Mouse (Mus musculus): ENCODE measurements around the gene Cyp1a2. TPM values are rescaled to one million over a fixed set of nuclear protein-coding genes. Genes with fewer than 3 reads are reported as not detected.

The Cyp1a2 gene
- polyA plus RNA-seq, 1 experiment from 2014 or later: not detected

Other genes with a start within 250 kb of the Cyp1a2 start
- 19.4 and 20.2 TPM in 2 replicates for gene Ppcdc, start 243.6 kb downstream of the Cyp1a2 start, polyA plus RNA-seq (2016; fragmentation: Nextera tagmentation; extraction: Ambion mirVana)
- 11.8 and 12.3 TPM in 2 replicates for gene Scamp5, start 215.6 kb downstream of the Cyp1a2 start, polyA plus RNA-seq (2016; fragmentation: Nextera tagmentation; extraction: Ambion mirVana)
- gene Rpp25, start 179.7 kb downstream of the Cyp1a2 start, polyA plus RNA-seq (2016; fragmentation: Nextera tagmentation; extraction: Ambion mirVana): 12.9 and 14.2 TPM in 2 replicates
- 1,377 and 1,385 TPM in 2 replicates for gene Cox5a, start 162.4 kb downstream of the Cyp1a2 start, polyA plus RNA-seq (2016; fragmentation: Nextera tagmentation; extraction: Ambion mirVana)
- gene Fam219b, start 146.2 kb downstream of the Cyp1a2 start, polyA plus RNA-seq (2016; fragmentation: Nextera tagmentation; extraction: Ambion mirVana): 12.8 TPM in 2 replicates
- gene Mpi, start 130.9 kb downstream of the Cyp1a2 start, polyA plus RNA-seq (2016; fragmentation: Nextera tagmentation; extraction: Ambion mirVana): 75.6 and 82.6 TPM in 2 replicates
- 52.5 and 55.6 TPM in 2 replicates for gene Scamp2, start 122.8 kb downstream of the Cyp1a2 start, polyA plus RNA-seq (2016; fragmentation: Nextera tagmentation; extraction: Ambion mirVana)
- 18.1 and 19.5 TPM in 2 replicates for gene Ulk3, start 94.3 kb downstream of the Cyp1a2 start, polyA plus RNA-seq (2016; fragmentation: Nextera tagmentation; extraction: Ambion mirVana)
- gene Cplx3, start 77.4 kb downstream of the Cyp1a2 start, polyA plus RNA-seq (2016; fragmentation: Nextera tagmentation; extraction: Ambion mirVana): not detected in 2 replicates
- gene Lman1l, start 62.9 kb downstream of the Cyp1a2 start, polyA plus RNA-seq (2016; fragmentation: Nextera tagmentation; extraction: Ambion mirVana): not detected in 2 replicates
- 16.4 TPM in 2 replicates for gene Csk, start 30.1 kb downstream of the Cyp1a2 start, polyA plus RNA-seq (2016; fragmentation: Nextera tagmentation; extraction: Ambion mirVana)
- not detected in 2 replicates for gene Cyp1a1, start 4.2 kb upstream of the Cyp1a2 start, polyA plus RNA-seq (2016; fragmentation: Nextera tagmentation; extraction: Ambion mirVana)
- gene Edc3, start 24.8 kb upstream of the Cyp1a2 start, polyA plus RNA-seq (2016; fragmentation: Nextera tagmentation; extraction: Ambion mirVana): 21.2 and 21.3 TPM in 2 replicates
- 67.0 and 68.1 TPM in 2 replicates for gene Clk3, start 82.2 kb upstream of the Cyp1a2 start, polyA plus RNA-seq (2016; fragmentation: Nextera tagmentation; extraction: Ambion mirVana)
- 27.0 and 29.8 TPM in 2 replicates for gene Arid3b, start 153.1 kb upstream of the Cyp1a2 start, polyA plus RNA-seq (2016; fragmentation: Nextera tagmentation; extraction: Ambion mirVana)
- 103 and 104 TPM in 2 replicates for gene Ubl7, start 227.3 kb upstream of the Cyp1a2 start, polyA plus RNA-seq (2016; fragmentation: Nextera tagmentation; extraction: Ambion mirVana)

Measured in heart, embryonic 12.5 days (tissue).